Mouse (Mus musculus) kidney, adult 8-10 months (tissue): ENCODE data around the gene Tbc1d1.

Source experiments
- DNase-seq, 2 experiments: peaks; one replicate each; pipeline ENCODE4 v3.0.0; 2022

The Tbc1d1 gene

DNA sequence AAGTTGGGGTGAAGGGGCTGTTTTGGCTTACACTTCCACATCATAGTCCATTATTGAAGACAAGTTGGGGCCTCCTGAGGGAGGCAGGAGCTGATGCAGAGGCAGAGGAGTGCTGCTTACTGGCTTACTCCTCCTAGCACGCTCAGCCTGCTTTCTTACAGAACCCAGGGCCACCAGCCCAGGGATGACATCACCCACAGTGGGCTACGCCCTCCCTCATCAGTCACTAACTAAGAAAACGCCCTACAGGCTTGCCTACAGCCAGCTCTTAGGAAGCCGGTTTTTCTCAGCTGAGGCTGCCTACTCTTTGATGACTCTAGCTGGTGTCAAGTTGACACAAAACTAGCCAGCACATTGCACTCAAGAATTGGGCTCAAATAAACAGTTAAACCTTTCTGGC is 126.5 kb downstream of the Tbc1d1 start:
- no peak for DNase-seq

- no peak for DNase-seq
Measured at GRCm38 (mm10) chr5:64285289-64285688, 129.2 kb downstream of the Tbc1d1 start.

DNA sequence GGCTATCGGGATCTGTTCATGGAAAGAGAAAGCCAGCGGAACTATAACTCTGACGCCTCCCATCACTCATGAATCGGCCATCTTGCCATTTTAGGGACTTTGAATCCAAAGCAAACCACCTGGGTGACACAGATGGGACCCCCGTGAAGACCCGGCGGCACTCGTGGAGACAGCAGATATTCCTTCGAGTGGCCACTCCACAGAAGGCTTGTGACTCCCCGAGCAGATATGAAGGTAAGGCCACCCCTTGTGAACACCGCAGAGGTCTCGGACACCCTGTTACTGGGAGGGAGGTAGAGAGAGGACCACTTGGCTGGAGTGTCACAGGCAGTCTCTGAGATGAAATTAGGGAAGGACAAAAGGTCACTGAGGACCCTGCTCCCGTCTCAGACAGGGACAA is 129.7 kb downstream of the Tbc1d1 start:
- no peak for DNase-seq

DNA sequence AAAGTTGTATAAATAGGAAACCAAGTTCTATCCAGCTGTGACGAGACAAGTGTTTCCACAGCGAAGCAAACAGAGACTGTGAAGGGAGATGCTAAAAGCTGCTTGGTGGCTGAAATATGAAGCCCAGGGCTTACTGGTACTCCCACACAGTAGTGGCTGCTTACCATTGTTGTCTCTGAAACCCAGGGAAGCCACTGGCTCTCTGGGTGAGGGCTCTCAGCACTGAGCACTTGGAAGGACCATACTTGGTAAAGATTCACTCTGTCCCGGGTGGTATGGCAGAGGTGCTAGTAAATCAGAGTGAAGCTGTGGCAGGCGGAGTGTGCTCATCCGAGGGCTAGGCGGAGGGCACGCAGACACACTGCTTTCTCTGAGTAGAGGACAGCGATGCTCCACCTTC is 131.2 kb downstream of the Tbc1d1 start:
- DNase-seq: no peak

GRCm38 (mm10) chr5:64288031-64288928 is 132.2 kb downstream of the Tbc1d1 start:
- no peak for DNase-seq

GRCm38 (mm10) chr5:64289202-64290060 is 133.3 kb downstream of the Tbc1d1 start:
- DNase-seq: peak; percentile 92 to 93

GRCm38 (mm10) chr5:64290061-64290345 is 133.9 kb downstream of the Tbc1d1 start:
- DNase-seq: no peak

- DNase-seq: no peak
Measured at GRCm38 (mm10) chr5:64291657-64292056, 135.6 kb downstream of the Tbc1d1 start.

DNA sequence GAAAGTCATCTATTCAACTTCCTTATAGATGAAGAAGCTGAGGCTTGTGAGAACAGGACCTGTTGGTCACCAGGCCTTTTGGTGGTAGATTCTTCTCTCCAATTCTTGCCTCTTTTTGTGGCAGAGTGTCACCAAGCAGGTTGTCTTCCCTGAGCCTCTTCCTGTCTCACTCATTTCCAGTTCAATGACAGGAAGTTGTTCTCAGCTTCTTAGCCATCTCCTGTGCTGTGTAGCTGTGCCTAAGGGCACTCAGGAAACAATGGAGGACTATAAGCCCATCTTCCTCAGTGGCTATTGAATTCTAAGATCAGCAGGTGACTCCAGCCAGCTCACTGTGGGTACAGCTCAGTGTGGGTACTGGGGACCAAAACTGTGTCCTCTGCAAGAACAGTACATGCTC is 139.5 kb downstream of the Tbc1d1 start:
- DNase-seq: no peak

- no peak for DNase-seq
Measured at GRCm38 (mm10) chr5:64296328-64296727, 140.2 kb downstream of the Tbc1d1 start.

DNA sequence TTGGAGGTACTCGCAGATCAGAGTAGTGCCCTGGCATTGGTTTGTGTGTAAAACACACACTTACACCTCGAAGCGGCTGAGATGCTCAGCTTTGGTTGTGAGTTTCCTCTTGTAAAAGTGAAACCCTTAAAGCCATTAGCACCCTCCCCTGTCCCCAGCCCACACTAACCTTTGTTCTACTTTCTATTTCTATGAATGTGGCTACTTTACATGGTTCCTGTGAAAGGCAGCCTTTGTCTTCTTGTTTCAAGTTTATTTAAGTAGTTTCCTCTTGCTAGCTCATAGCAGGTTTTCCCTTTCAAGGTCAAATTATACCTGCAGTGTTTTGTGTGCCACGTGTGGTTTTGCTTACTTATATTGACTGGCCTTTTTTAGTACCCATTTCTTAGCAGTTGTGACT is 141.0 kb downstream of the Tbc1d1 start:
- no peak for DNase-seq

GRCm38 (mm10) chr5:64298331-64299036 is 142.4 kb downstream of the Tbc1d1 start:
- peak; percentile 62 to 71 for DNase-seq

GRCm38 (mm10) chr5:64299508-64300324 is 143.6 kb downstream of the Tbc1d1 start:
- DNase-seq: no peak

DNA sequence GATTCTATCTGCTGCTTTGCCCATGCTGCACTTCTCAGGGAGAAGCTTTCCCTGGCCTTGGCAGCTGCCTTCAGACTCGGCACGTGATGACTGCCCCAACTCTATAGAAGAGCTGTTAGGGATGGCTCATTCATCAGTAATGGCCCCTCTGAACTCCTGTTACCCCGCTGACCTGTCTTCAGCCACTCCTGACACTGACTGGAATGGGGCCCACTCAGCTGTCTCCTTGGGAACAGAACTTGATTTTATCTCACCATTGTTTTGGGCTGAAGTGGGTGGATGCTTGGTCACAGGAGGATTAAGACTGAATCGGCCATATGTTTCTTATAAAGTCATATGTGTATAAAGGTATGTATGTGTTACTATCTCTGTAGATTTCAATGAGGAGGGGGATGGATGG is 145.1 kb downstream of the Tbc1d1 start:
- DNase-seq: no peak

DNA sequence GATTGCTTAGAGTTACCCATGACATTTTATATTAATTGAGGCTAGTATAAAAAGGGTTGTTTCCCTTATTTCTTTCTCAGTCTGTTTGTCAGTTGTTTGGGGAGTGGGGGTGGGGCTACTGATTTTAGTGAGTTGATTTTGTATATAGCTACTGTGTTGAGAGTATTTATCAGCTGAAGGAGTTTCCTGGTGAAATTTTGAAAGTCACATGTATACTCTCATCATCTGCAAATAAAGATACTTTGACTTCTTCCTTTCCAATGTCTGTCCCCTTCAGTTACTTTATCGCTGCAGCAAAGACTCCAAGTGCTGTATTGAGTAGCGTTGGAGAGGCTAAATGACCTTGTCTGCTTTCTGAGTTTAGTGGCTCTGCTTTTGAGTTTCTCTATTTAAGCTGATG is 151.2 kb downstream of the Tbc1d1 start:
- no peak for DNase-seq

DNA sequence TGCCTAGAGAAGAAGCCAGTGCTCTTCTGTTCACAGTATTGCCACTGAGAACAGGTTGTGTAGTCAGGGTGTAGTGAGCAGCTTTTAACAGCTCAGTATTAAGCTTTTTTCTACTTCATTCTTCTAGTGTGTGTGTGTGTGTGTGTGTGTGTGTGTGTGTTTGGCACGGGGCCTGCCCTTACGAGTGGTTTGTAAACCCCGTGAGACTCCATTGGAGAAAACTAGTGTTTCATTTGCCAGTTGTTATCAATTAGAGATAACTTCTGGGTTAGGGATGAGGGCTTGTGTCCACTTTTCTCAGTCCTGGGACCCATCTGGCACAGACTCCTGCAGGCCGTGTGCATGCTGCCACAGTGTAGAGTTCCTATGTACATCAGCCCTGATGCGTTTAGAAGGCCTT is 156.2 kb downstream of the Tbc1d1 start:
- DNase-seq: no peak

DNA sequence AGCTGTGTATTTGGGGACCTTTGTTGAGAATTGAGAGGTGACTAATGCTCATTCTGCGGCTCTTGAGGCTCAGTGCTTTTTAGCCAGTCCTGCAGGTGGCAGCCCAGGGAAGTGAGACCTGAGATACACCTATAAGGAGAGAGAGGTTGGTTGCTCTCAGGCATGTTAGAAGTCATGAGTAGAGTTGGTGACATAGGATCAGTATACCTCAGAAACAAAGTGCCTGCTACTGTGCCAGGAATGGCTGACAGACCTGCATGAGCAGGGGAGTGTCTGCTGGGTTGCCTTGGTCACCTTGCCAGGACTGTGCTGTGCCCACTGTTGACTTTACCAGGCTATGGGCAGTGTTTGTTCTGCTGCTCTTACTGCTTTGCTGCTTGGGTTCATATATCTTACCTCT is 157.4 kb downstream of the Tbc1d1 start:
- DNase-seq: no peak

- DNase-seq: no peak
Measured at GRCm38 (mm10) chr5:64314288-64315052, 158.4 kb downstream of the Tbc1d1 start.

DNA sequence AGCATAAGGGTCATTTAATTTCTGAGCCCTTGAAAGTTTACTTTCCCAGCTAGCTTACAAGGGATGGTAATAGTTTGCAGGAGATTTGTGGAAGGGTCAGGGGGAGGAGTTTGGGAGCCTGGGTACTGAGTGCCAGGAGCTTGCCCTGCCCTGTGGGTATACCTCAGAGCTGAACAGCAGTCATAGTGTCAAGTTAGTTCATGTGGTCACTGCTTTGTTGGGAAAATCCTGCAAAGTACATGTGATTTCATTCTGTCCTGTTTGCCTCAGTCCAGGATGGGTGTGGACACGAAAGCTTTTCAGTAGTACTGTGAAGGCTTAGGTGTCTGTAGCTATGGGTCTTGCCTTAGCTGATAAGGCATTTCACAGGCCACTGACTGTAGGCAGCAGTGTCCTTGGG is 159.0 kb downstream of the Tbc1d1 start:
- no peak for DNase-seq

GRCm38 (mm10) chr5:64323286-64323685 is 167.2 kb downstream of the Tbc1d1 start:
- no peak for DNase-seq

GRCm38 (mm10) chr5:64324353-64324752 is 168.2 kb downstream of the Tbc1d1 start:
- no peak for DNase-seq

DNA sequence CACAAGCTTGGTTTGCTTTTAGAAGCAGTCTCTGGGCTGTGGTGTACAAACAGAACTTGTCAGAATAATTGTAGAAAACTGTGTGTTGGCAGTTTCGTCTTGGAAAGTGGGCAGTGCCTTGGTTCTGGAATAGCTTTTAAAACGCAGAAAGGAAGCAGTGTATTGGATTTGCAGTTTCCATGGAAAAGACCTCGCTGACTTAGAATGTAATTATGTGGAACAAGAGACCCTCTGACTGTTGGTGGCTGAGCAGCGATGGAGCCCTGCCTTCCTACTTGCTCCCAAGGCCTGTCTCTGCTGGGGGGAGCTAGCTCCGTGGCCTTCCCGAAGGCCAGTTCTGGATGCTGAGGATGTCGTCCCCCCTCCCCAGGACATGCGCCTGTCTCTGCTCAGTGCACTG is 168.8 kb downstream of the Tbc1d1 start:
- no peak for DNase-seq
